Mouse (Mus musculus): ENCODE data around the gene Lysmd4. TPM values are rescaled to one million over a fixed set of nuclear protein-coding genes. Genes with fewer than 3 reads are reported as not detected.
"Not testable (repeated sequence)": the region's sequence is repeated elsewhere in the genome, so short reads cannot be mapped to it uniquely, and the experiment has no call there.

Lysmd4 gene
- polyA plus RNA-seq, 1 experiment from 2014 or later: 36.1 TPM

DNA sequence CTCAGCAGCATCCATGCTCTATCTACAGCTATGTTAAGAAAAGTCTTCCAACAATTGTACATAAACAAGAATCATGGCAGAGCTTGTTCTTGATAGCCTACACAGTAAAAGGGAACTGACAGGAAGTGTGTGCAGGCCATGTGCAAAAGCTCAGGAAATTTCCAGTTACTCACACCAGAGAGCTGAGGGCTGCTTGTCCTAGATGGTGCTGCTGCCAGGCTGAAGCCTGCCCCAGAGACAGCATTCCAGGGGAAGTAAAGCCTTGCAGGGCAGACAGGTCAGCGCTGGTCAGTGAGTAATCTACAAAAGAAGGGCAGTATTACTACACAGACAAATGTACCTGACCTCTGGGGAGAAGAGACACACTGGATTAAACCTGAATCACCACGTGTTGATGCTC is 14.0 kb downstream of the Lysmd4 start:
- no peak overlapping the region for H3K27ac ChIP-seq (replicated peaks)

GRCm38 (mm10) chr7:67237752-67238151 is 15.4 kb downstream of the Lysmd4 start:
- Histone ChIP-seq H3K4me1 (no peaks in the 10 kb centered on the region), H3K27me3 (no peaks in the 10 kb centered on the region), H3K36me3 (peaks cover 36% of the 10 kb centered on the region), H3K27ac (replicated peaks) (no peak overlapping the region), H3K4me2 (replicated peaks) (no peak overlapping the region), H3K9ac (replicated peaks) (no peak overlapping the region), H3K4me3 (no peak overlapping the region), H3K9me3 (no peaks in the 10 kb centered on the region)
- WGBS: 93% methylated on average over 2 of the region's 2 CpGs
- no peak for ATAC-seq (replicated peaks)

More for the DNA sequence above, 14.0 kb downstream of the Lysmd4 start:
- ATAC-seq (replicated peaks): no peak
- H3K4me2 ChIP-seq (replicated peaks): no peak overlapping the region
- WGBS: 87% methylated on average over 2 of the region's 2 CpGs
- no peaks in the 10 kb centered on the region for H3K9me3 ChIP-seq
- peaks cover 36% of the 10 kb centered on the region for H3K36me3 ChIP-seq
- H3K9ac ChIP-seq (replicated peaks): no peak overlapping the region
- no peaks in the 10 kb centered on the region for H3K4me1 ChIP-seq
- no peak overlapping the region for H3K4me3 ChIP-seq
- H3K27me3 ChIP-seq: no peaks in the 10 kb centered on the region

GRCm38 (mm10) chr7:67241969-67242368 is 19.6 kb downstream of the Lysmd4 start:
- Histone ChIP-seq H3K4me1 (no peaks in the 10 kb centered on the region), H3K4me3 (no peak overlapping the region), H3K36me3 (peaks cover 9% of the 10 kb centered on the region; the same call in 1 of the 2 replicates), H3K9ac (replicated peaks) (no peak overlapping the region), H3K27me3 (no peaks in the 10 kb centered on the region), H3K4me2 (replicated peaks) (no peak overlapping the region), H3K9me3 (no peaks in the 10 kb centered on the region), H3K27ac (replicated peaks) (no peak overlapping the region)
- no peak for ATAC-seq (replicated peaks)
- WGBS: 70% methylated on average over 3 of the region's 3 CpGs

- H3K4me1 ChIP-seq: no peaks in the 10 kb centered on the region
- H3K9ac ChIP-seq (replicated peaks): no peak overlapping the region
- no peak overlapping the region for H3K4me2 ChIP-seq (replicated peaks)
- H3K36me3 ChIP-seq: peaks cover 5% of the 10 kb centered on the region; the same call in 1 of the 2 replicates
- WGBS: 38% methylated on average over 2 of the region's 2 CpGs
- no peak overlapping the region for H3K4me3 ChIP-seq
- no peak overlapping the region for H3K27ac ChIP-seq (replicated peaks)
- ATAC-seq (replicated peaks): 0 out of 2 replicates have a peak, but pooled peaks have one; percentile 60
- no peaks in the 10 kb centered on the region for H3K27me3 ChIP-seq
- H3K9me3 ChIP-seq: no peaks in the 10 kb centered on the region
Measured at GRCm38 (mm10) chr7:67243121-67243893, 21.0 kb downstream of the Lysmd4 start.

GRCm38 (mm10) chr7:67243894-67244282 is 21.5 kb downstream of the Lysmd4 start:
- 27% methylated on average over 4 of the region's 4 CpGs for WGBS
- no peak overlapping the region for H3K9ac ChIP-seq (replicated peaks)
- no peak for ATAC-seq (replicated peaks)

DNA sequence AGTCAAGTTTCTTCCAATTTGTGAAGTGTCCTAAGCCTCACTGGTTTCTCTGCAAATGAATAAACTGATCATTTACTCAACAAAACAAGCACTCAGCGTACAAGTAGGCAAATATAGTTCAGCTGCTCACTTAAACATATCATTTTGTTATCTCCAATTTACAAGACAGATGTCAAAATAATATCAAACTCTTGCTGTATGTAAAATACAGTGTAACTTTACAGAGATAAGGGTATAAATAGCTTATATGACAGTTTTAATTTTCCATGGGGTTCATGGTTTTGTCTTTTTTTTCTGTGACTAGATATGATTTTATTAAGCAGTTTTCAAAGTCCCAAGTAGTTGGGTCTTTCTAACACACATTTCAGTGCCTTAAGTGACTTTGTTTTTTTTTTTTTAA is 22.9 kb downstream of the Lysmd4 start:
- Histone ChIP-seq H3K36me3 (0 out of 2 replicates have a peak, but pooled peaks cover 2% of the 10 kb centered on the region), H3K4me2 (replicated peaks) (no peak overlapping the region), H3K4me3 (no peak overlapping the region), H3K27ac (replicated peaks) (no peak overlapping the region), H3K9me3 (no peaks in the 10 kb centered on the region), H3K4me1 (no peaks in the 10 kb centered on the region), H3K27me3 (no peaks in the 10 kb centered on the region), H3K9ac (replicated peaks) (no peak overlapping the region)
- WGBS: 77% methylated on average over 1 of the region's 1 CpGs
- ATAC-seq (replicated peaks): no peak

More at GRCm38 (mm10) chr7:67243894-67244282, 21.5 kb downstream of the Lysmd4 start:
- H3K4me3 ChIP-seq: no peak overlapping the region
- H3K4me2 ChIP-seq (replicated peaks): no peak overlapping the region
- H3K27me3 ChIP-seq: no peaks in the 10 kb centered on the region
- H3K27ac ChIP-seq (replicated peaks): no peak overlapping the region
- no peaks in the 10 kb centered on the region for H3K4me1 ChIP-seq
- H3K36me3 ChIP-seq: peaks cover under 1% of the 10 kb centered on the region; the same call in 1 of the 2 replicates
- no peaks in the 10 kb centered on the region for H3K9me3 ChIP-seq

DNA sequence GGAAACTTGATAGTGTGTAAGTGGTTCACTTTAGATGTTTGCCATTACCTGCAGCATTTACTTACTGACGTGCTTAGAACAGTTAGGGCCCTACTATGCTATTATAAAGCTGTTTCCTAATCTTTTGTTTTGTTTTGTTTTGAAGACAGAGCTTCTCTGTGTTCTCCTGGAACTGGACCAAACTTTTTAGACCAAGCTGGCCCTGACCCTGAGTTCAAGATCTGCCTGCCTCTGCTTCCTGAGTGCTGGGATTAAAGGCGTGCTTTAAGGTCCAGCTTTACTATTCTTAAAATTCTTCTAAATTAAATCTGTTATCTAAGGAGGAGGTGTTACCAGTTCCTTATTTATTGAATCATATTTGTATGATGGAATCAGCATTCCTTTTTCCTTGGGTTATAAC is 23.7 kb downstream of the Lysmd4 start:
- no peak for ATAC-seq (replicated peaks)
- H3K4me1 ChIP-seq: no peaks in the 10 kb centered on the region
- H3K9me3 ChIP-seq: no peaks in the 10 kb centered on the region
- no peak overlapping the region for H3K27ac ChIP-seq (replicated peaks)
- H3K4me2 ChIP-seq (replicated peaks): no peak overlapping the region
- WGBS: 64% methylated on average over 2 of the region's 2 CpGs
- H3K4me3 ChIP-seq: no peak overlapping the region
- H3K9ac ChIP-seq (replicated peaks): no peak overlapping the region
- no peaks in the 10 kb centered on the region for H3K27me3 ChIP-seq
- H3K36me3 ChIP-seq: 0 out of 2 replicates have a peak, but pooled peaks cover 4% of the 10 kb centered on the region

GRCm38 (mm10) chr7:67259828-67260563 is 37.7 kb downstream of the Lysmd4 start:
- H3K4me3 ChIP-seq: no peak overlapping the region
- 0 out of 2 replicates have a peak, but pooled peaks cover 4% of the 10 kb centered on the region for H3K4me1 ChIP-seq
- H3K36me3 ChIP-seq: peaks cover 22% of the 10 kb centered on the region
- no peaks in the 10 kb centered on the region for H3K27me3 ChIP-seq
- no peak overlapping the region for H3K27ac ChIP-seq (replicated peaks)
- no peaks in the 10 kb centered on the region for H3K9me3 ChIP-seq
- peak; percentile 78; the same call in 1 of the 2 replicates for ATAC-seq (replicated peaks)
- WGBS: 29% methylated on average over 4 of the region's 4 CpGs
- H3K4me2 ChIP-seq (replicated peaks): no peak overlapping the region
- no peak overlapping the region for H3K9ac ChIP-seq (replicated peaks)

DNA sequence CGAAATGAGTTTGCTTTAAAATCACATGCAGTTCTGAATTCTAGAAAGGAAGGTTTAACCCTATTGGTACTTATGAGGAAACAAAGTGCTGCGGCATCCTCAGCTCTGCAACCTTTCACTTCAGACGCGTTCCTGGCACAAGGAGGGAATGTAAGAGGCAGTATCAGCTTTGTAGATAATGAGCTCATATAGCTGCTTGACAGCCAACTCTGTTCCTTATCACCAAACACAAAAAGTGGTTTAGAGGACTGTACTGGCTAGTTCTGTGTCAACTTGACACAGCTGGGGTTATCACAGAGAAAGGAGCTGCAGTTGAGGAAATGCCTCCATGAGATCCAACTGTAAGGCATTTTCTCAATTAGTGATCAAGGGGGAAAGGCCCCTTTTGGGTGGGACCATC is 48.1 kb downstream of the Lysmd4 start:
- H3K4me1 ChIP-seq; H3K36me3 ChIP-seq; ATAC-seq (replicated peaks); H3K9ac ChIP-seq (replicated peaks); H3K27ac ChIP-seq (replicated peaks); H3K4me2 ChIP-seq (replicated peaks); H3K4me3 ChIP-seq; H3K9me3 ChIP-seq; H3K27me3 ChIP-seq: not testable (repeated sequence)
- 90% methylated on average over 4 of the region's 4 CpGs for WGBS

GRCm38 (mm10) chr7:67283581-67283980 is 61.2 kb downstream of the Lysmd4 start:
- no peaks in the 10 kb centered on the region for H3K4me1 ChIP-seq
- H3K9me3 ChIP-seq: no peaks in the 10 kb centered on the region
- no peaks in the 10 kb centered on the region for H3K27me3 ChIP-seq
- H3K4me3 ChIP-seq: no peak overlapping the region
- H3K36me3 ChIP-seq: no peaks in the 10 kb centered on the region
- ATAC-seq (replicated peaks): no peak
- H3K9ac ChIP-seq (replicated peaks): no peak overlapping the region
- H3K27ac ChIP-seq (replicated peaks): no peak overlapping the region
- no peak overlapping the region for H3K4me2 ChIP-seq (replicated peaks)
- 95% methylated on average over 6 of the region's 6 CpGs for WGBS

GRCm38 (mm10) chr7:67287456-67287855 is 65.1 kb downstream of the Lysmd4 start:
- Histone ChIP-seq H3K36me3 (no peaks in the 10 kb centered on the region), H3K4me1 (no peaks in the 10 kb centered on the region), H3K27me3 (no peaks in the 10 kb centered on the region), H3K4me2 (replicated peaks) (no peak overlapping the region), H3K4me3 (no peak overlapping the region), H3K9ac (replicated peaks) (no peak overlapping the region), H3K27ac (replicated peaks) (no peak overlapping the region), H3K9me3 (no peaks in the 10 kb centered on the region)
- WGBS: 66% methylated on average over 4 of the region's 4 CpGs
- ATAC-seq (replicated peaks): no peak

DNA sequence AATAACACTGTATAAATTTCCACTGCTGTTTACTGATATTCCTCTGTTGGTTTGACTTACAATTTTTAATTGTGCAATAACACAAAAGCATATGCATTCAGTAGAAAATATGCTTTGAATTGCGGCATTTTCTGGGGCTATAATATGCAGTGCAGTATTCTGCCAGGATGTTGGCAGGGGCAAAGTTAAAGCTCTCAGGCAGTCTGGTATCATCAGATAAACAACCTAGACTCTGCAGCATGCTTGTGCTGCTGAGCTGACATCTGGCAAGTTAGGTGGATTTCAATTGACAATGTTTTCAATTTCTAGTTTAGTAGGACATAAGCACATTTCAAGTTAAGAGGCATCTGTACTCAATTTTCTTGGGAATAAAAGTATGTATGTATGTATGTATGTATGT is 69.0 kb downstream of the Lysmd4 start:
- Histone ChIP-seq H3K27me3 (no peaks in the 10 kb centered on the region), H3K9me3 (no peaks in the 10 kb centered on the region), H3K36me3 (no peaks in the 10 kb centered on the region), H3K27ac (replicated peaks) (no peak overlapping the region), H3K4me1 (no peaks in the 10 kb centered on the region), H3K4me2 (replicated peaks) (no peak overlapping the region), H3K4me3 (no peak overlapping the region), H3K9ac (replicated peaks) (no peak overlapping the region)
- 65% methylated on average over 1 of the region's 1 CpGs for WGBS
- ATAC-seq (replicated peaks): no peak

Measured in forebrain, embryonic 15.5 days (tissue).